Mouse (Mus musculus) heart, embryonic 14.5 days (tissue): ENCODE data around the gene Fgfr2. TPM values are rescaled to one million over a fixed set of nuclear protein-coding genes. Genes with fewer than 3 reads are reported as not detected.

Experiments used
- ATAC-seq: fragments of 200-750 bp; cut with Nextera tagmentation; 2 replicates; pipeline ENCODE4 v1.8.0; 2017; ENCODE audit warnings: low read depth, moderate TSS enrichment; ENCODE audit not compliant: insufficient number of reproducible peaks, insufficient read depth, low FRiP score
- H3K27ac ChIP-seq, 2 experiments: fragments of 200-500 bp in 1 of 2; fragments of 300-500 bp in 1 of 2; sonication (generic) in 1 of 2; replicated peaks in 1 of 2; 2 replicates each; pipeline ENCODE4 v1.5.1; 2012 to 2014; ENCODE audit warnings: low read depth in 2 of 2, low read length in 2 of 2, control low read depth in 1 of 2, mild to moderate bottlenecking in 1 of 2, mixed read lengths in 1 of 2; ENCODE audit not compliant: control insufficient read depth in 1 of 2, insufficient read depth in 1 of 2
- H3K27me3 ChIP-seq: fragments of 300-500 bp; sonication (generic); 2 replicates; pipeline ENCODE4 v1.6.1; 2014; ENCODE audit warnings: mild to moderate bottlenecking, low read length, control low read depth; ENCODE audit not compliant: control insufficient read depth, insufficient read depth
- H3K36me3 ChIP-seq: fragments of 300-500 bp; sonication (generic); 2 replicates; pipeline ENCODE4 v1.6.1; 2014; ENCODE audit warnings: mild to moderate bottlenecking, control low read depth, low read length, mixed read lengths; ENCODE audit not compliant: control insufficient read depth, insufficient read depth
- H3K4me1 ChIP-seq, 2 experiments: fragments of 200-500 bp in 1 of 2; fragments of 300-500 bp in 1 of 2; sonication (generic) in 1 of 2; 2 replicates each; pipeline ENCODE4 v1.6.1; 2012 to 2014; ENCODE audit warnings: low read length in 2 of 2, control low read depth in 1 of 2, mixed read lengths in 1 of 2; ENCODE audit not compliant: control insufficient read depth in 2 of 2, insufficient read depth in 2 of 2
- H3K4me2 ChIP-seq: fragments of 300-500 bp; sonication (generic); 2 replicates; pipeline ENCODE4 v1.6.1; 2014; ENCODE audit warnings: mild to moderate bottlenecking, low read length
- H3K4me3 ChIP-seq, 2 experiments: fragments of 200-500 bp in 1 of 2; fragments of 300-500 bp in 1 of 2; sonication (generic) in 1 of 2; 2 replicates each; pipeline ENCODE4 v1.5.1; 2012 to 2014; ENCODE audit warnings: low read length in 2 of 2, mild to moderate bottlenecking in 2 of 2, control low read depth in 1 of 2, low read depth in 1 of 2, moderate library complexity in 1 of 2; ENCODE audit not compliant: control insufficient read depth in 1 of 2, insufficient read depth in 1 of 2
- H3K9ac ChIP-seq: fragments of 300-500 bp; sonication (generic); 2 replicates; pipeline ENCODE4 v1.6.1; 2014; ENCODE audit warnings: mild to moderate bottlenecking, low read length
- H3K9me3 ChIP-seq: fragments of 300-500 bp; sonication (generic); 2 replicates; pipeline ENCODE4 v1.6.1; 2016; ENCODE audit warnings: low read length, control low read depth; ENCODE audit not compliant: control insufficient read depth
- WGBS: fragments of 180-500 bp; shearing (Covaris S2); extraction: QIAGEN DNeasy Blood & Tissue Kit; methylation state at CpG from one replicate; pipeline ENCODE4 v1.1.7; 2014; 5-methylcytosine and 5-hydroxymethylcytosine counted together
- polyA plus RNA-seq: library from polyadenylated mRNA; unstranded; fragments of >200 nt; fragmentation: Nextera tagmentation; extraction: Ambion mirVana; gene quantifications from 2 replicates; pipeline ENCODE4 v1.2.1, GENCODE M21; 2014

The Fgfr2 gene
- polyA plus RNA-seq, 1 experiment from 2014 or later: 22.4 TPM

DNA sequence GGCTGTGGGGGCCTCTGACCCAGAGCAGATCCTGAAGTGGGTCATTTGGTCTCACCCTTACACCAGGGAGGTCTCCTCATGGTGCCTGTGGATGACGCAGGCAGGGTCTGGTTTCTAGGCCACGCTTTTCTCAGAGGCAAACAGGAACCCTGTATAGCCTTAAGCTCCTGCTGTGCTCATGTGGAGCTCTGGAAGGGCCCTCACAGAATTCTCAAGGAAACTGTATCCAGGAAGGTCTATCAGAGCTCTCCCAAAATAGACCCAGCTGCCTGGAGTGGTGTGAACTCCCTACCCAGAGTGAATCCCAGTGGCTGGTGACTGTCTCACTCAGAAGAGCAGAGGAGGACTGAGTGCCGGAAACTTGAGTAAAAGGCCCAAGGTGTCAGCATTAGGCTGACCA lies 468.7 kb downstream of the Fgfr2 start:
- no peaks in the 10 kb centered on the region for H3K9me3 ChIP-seq
- peak overlapping the region in 1 of 2 experiments; percentile 52; a peak in 2 of 4 replicates for H3K27ac ChIP-seq
- no peak for ATAC-seq
- H3K4me2 ChIP-seq: no peak overlapping the region
- H3K9ac ChIP-seq: no peak overlapping the region
- no peak overlapping the region for H3K4me3 ChIP-seq
- no peaks in the 10 kb centered on the region for H3K36me3 ChIP-seq
- 56% methylated on average over 3 of the region's 3 CpGs for WGBS
- H3K27me3 ChIP-seq: no peaks in the 10 kb centered on the region
- H3K4me1 ChIP-seq: peaks cover 17 to 30% of the 10 kb centered on the region in 2 experiments

DNA sequence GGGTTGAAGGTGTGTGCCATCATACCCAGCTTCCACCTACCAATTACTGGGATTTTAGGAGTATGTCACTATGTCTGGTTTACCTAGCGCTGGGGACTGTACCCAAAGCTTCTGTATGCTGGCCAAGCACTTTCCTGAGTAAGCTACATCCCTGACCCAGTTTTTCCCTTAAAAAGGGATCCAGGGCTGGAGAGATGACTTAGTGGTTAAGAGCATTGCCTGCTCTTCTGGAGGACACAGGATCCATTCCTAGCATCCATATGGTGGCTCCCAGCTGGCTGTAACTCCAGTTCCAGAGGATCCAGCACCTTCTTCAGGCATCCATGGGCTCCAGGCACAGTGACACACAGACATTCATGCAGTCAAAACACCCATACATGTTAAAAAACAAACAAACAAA lies 476.6 kb downstream of the Fgfr2 start:
- 86% methylated on average over 1 of the region's 1 CpGs for WGBS

GRCm38 (mm10) chr7:132644605-132645279 lies 478.4 kb downstream of the Fgfr2 start:
- WGBS: 84% methylated on average over 11 of the region's 11 CpGs

More for the DNA sequence above, 476.6 kb downstream of the Fgfr2 start:
- Histone ChIP-seq H3K9ac (no peak overlapping the region), H3K4me3 (no peak overlapping the region), H3K4me1 (no peaks in the 10 kb centered on the region), H3K27me3 (no peaks in the 10 kb centered on the region), H3K9me3 (no peaks in the 10 kb centered on the region), H3K27ac (no peak overlapping the region), H3K36me3 (0 out of 2 replicates have a peak, but pooled peaks cover 5% of the 10 kb centered on the region), H3K4me2 (no peak overlapping the region)
- no peak for ATAC-seq

DNA sequence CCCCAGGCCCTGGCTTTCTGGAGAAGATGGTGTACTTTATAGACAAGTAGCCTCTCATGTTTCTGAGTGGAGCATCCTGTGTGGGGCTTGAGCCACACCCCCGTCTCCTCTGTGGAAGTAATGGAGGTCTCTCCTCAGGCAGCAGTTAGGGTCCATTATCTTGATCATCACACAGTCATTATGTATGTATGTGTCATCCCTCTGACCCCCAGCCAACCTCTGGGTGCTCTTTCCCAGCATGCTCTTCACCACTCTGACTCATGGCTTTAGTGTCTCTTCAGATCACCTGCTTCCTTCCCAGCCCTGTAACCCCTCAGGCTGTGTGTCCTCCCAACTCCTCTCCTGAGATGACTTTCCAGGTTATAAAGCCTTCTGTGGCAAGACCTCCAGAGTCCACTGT lies 481.5 kb downstream of the Fgfr2 start:
- H3K27ac ChIP-seq: no peak overlapping the region
- no peaks in the 10 kb centered on the region for H3K27me3 ChIP-seq
- ATAC-seq: no peak
- H3K4me2 ChIP-seq: no peak overlapping the region
- 0 out of 2 replicates have a peak, but pooled peaks cover 5% of the 10 kb centered on the region for H3K36me3 ChIP-seq
- 76% methylated on average over 1 of the region's 1 CpGs for WGBS
- H3K4me3 ChIP-seq: no peak overlapping the region
- no peak overlapping the region for H3K9ac ChIP-seq
- H3K9me3 ChIP-seq: no peaks in the 10 kb centered on the region
- no peaks in the 10 kb centered on the region for H3K4me1 ChIP-seq

More at GRCm38 (mm10) chr7:132644605-132645279, 478.4 kb downstream of the Fgfr2 start:
- Histone ChIP-seq H3K4me2 (no peak overlapping the region), H3K9me3 (no peaks in the 10 kb centered on the region), H3K27me3 (no peaks in the 10 kb centered on the region), H3K4me1 (no peaks in the 10 kb centered on the region), H3K4me3 (no peak overlapping the region), H3K9ac (no peak overlapping the region), H3K27ac (no peak overlapping the region), H3K36me3 (0 out of 2 replicates have a peak, but pooled peaks cover 5% of the 10 kb centered on the region)
- no peak for ATAC-seq

DNA sequence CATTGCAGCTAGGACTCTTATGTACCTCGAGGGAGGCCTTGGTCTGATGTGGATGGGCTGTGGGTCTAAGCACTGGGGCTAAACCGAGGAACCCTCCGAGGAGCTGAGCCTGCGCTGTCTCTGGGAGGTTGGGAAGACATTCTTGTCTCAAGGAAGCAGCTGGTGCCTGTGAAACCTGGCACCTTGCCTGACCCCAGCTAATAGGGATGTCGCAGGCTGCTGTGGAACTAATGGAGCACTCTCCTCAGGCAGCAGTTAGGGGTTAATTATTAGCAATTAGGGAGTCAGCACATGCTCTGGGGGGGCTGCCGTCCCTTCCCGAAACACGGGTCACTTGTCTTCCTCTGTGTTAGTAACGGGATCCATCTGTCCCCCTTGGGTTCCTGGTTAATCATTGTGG lies 482.2 kb downstream of the Fgfr2 start:
- no peak for ATAC-seq
- no peaks in the 10 kb centered on the region for H3K4me1 ChIP-seq
- H3K27ac ChIP-seq: no peak overlapping the region
- 0 out of 2 replicates have a peak, but pooled peaks cover 5% of the 10 kb centered on the region for H3K36me3 ChIP-seq
- no peaks in the 10 kb centered on the region for H3K9me3 ChIP-seq
- no peak overlapping the region for H3K4me3 ChIP-seq
- no peaks in the 10 kb centered on the region for H3K27me3 ChIP-seq
- WGBS: 52% methylated on average over 9 of the region's 9 CpGs
- no peak overlapping the region for H3K4me2 ChIP-seq
- no peak overlapping the region for H3K9ac ChIP-seq

DNA sequence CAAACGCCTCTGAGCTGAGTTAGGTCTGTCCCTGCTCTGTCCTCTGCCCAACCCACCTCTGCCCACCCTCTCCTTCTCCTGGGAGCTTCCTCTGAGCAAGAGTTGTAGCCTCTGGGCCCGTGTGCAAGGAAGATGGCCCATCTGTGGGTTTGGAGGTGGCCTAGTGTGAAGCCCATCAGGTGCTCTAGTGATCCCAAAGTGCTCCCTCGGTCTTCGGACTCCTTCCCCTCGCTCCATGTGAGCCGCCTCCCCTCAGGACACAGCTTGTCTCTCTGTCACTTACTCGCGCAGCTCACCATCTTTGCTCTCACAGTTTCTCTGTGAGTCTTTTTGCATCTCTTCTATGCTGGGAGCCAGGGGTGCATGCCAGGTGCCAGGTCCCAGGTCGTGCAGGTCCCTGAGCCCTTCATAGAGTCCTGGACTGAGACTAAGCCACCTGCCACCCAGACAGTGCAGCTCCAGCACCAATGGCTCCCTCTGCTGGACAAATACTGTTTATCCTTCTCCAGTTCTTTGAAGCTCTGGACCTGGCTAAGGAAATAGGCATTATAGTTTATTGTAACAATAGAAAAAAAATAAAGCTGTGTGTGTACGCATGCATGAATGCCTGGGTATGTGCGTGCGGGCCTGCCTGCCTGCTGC lies 484.6 kb downstream of the Fgfr2 start:
- Histone ChIP-seq H3K4me2 (no peak overlapping the region), H3K9me3 (no peaks in the 10 kb centered on the region), H3K27me3 (no peaks in the 10 kb centered on the region), H3K4me1 (no peaks in the 10 kb centered on the region), H3K36me3 (0 out of 2 replicates have a peak, but pooled peaks cover 5% of the 10 kb centered on the region), H3K27ac (no peak overlapping the region), H3K9ac (no peak overlapping the region), H3K4me3 (no peak overlapping the region)
- 0 out of 2 replicates have a peak, but pooled peaks have one; percentile 20 for ATAC-seq
- 55% methylated on average over 12 of the region's 12 CpGs for WGBS

DNA sequence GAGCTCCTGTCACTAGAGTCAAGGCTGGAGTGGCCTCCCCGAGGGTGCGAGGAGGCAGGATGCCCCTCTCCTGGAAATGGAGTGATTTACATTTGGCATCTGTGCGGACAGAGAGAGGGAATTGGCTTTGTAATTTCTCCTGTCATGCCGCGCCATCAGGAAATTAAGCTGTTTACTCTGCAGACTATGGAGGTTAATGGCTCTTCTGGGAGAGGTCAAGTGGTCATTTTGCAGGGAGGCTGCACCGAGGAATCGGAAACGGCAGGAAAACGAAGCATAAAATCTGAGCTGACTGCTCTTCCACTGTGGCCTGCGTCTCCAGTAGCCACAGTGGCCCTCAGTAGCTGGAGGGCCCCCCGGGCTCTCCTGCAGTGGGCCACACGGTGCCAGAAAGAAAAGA lies 485.9 kb downstream of the Fgfr2 start:
- 65% methylated on average over 12 of the region's 12 CpGs for WGBS
- H3K9me3 ChIP-seq: no peaks in the 10 kb centered on the region
- H3K4me2 ChIP-seq: no peak overlapping the region
- H3K4me1 ChIP-seq: no peaks in the 10 kb centered on the region
- H3K36me3 ChIP-seq: no peaks in the 10 kb centered on the region
- no peak overlapping the region for H3K4me3 ChIP-seq
- no peaks in the 10 kb centered on the region for H3K27me3 ChIP-seq
- H3K27ac ChIP-seq: no peak overlapping the region
- no peak for ATAC-seq
- no peak overlapping the region for H3K9ac ChIP-seq
